Mouse (Mus musculus) small intestine, adult 2 months (tissue): Measurements from ENCODE around the gene Por.

Experiments used
- CTCF ChIP-seq: fragments of 200-500 bp; IDR thresholded peaks from 2 replicates; pipeline ENCODE4 v1.5.1; 2012; ENCODE audit warnings: low read depth, mild to moderate bottlenecking, control low read depth, inconsistent platforms, low read length, moderate library complexity, mixed read lengths; ENCODE audit not compliant: insufficient replicate concordance, insufficient read length; ENCODE audit errors: extremely low read depth
- POLR2A ChIP-seq: fragments of 200-500 bp; IDR thresholded peaks from 2 replicates; pipeline ENCODE4 v1.6.1; 2012; ENCODE audit warnings: low read depth, mild to moderate bottlenecking, control low read depth, inconsistent platforms, low read length, moderate library complexity

- TF ChIP-seq CTCF (no peak), POLR2A (no peak)
Observed at GRCm38 (mm10) chr5:135677251-135677650, 7.4 kb downstream of the Por start.
